Mouse (Mus musculus): ENCODE measurements around the gene Chn1. TPM values are rescaled to one million over a fixed set of nuclear protein-coding genes. Genes with fewer than 3 reads are reported as not detected.
A peak's percentile ranks its signal among the peaks of the same experiment; 100 is the strongest.

Chn1 gene
- polyA plus RNA-seq, 1 experiment = 17.9 TPM

- Histone ChIP-seq H3K27ac (ENCODE audit: insufficient read depth, low read length) (no peak overlapping the region), H3K4me3 (ENCODE audit: insufficient read depth, low read length) (no peak overlapping the region), H3K4me1 (ENCODE audit: control insufficient read depth, insufficient read depth, low read length) (peaks cover 16% of the 10 kb centered on the region)
- TF ChIP-seq POLR2A (IDR thresholded peaks at IDR 0.05; ENCODE audit: low read depth, low read length) (no peak), CTCF (IDR thresholded peaks at IDR 0.05; ENCODE audit: borderline replicate concordance, insufficient read depth, low read length) (no peak)
Observed at GRCm38 (mm10) chr2:73587109-73587506, 188.0 kb downstream of the Chn1 start.

- Histone ChIP-seq H3K27ac (ENCODE audit: insufficient read depth, low read length) (no peak overlapping the region), H3K4me1 (ENCODE audit: control insufficient read depth, insufficient read depth, low read length) (peaks cover 11% of the 10 kb centered on the region; the same call in 1 of the 2 replicates), H3K4me3 (ENCODE audit: insufficient read depth, low read length) (no peak overlapping the region)
- TF ChIP-seq CTCF (IDR thresholded peaks at IDR 0.05; ENCODE audit: borderline replicate concordance, insufficient read depth, low read length) = no peak
- no peak for TF ChIP-seq POLR2A (IDR thresholded peaks at IDR 0.05; ENCODE audit: low read depth, low read length)
Observed at GRCm38 (mm10) chr2:73586392-73587108, 188.6 kb downstream of the Chn1 start.

- peak overlapping the region; percentile 45 for H3K4me3 ChIP-seq (ENCODE audit: insufficient read depth, low read length)
- peak overlapping the region; percentile 88 for H3K27ac ChIP-seq (ENCODE audit: insufficient read depth, low read length)
- peak; percentile 55 for TF ChIP-seq POLR2A (IDR thresholded peaks at IDR 0.05; ENCODE audit: low read depth, low read length)
- no peak for TF ChIP-seq CTCF (IDR thresholded peaks at IDR 0.05; ENCODE audit: borderline replicate concordance, insufficient read depth, low read length)
- peaks cover 16% of the 10 kb centered on the region; the same call in 1 of the 2 replicates for H3K4me1 ChIP-seq (ENCODE audit: control insufficient read depth, insufficient read depth, low read length)
Observed at GRCm38 (mm10) chr2:73585347-73585831, 189.8 kb downstream of the Chn1 start.

DNA sequence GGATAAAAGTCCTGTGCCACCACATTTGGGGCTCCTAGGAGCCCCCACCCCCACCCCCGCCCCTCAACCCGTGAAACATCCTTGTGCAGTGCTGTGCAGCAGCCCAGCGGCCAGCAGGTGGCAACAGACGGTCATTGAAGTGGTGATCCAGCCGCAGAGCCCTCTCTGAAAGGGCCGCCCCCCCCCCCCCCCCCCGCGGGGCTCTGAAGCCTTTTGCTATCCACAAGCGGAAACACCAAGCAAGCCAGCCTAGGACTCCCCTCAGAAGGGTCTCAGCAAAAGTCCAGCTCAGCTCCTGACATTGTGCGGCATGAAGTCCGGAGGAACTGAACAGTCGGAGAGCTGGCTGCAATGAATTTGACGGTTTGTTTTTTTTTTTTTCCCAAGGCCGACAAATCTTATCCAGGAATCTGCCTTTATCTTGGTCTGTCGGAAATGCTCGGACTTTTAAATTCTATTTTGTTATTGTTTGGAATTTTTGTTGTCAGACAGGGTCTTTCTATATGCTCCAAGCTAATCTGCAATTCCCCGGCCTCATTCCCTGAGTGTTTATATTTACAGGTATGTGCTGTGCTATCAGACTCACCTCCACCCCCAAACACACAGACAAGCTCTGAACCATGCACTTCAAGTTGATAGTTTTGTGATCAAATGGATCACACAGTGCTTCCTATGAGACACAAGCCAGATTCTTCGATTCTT, 190.3 kb downstream of the Chn1 start:
- TF ChIP-seq CTCF (IDR thresholded peaks at IDR 0.05; ENCODE audit: borderline replicate concordance, insufficient read depth, low read length) (peak; percentile 84), POLR2A (IDR thresholded peaks at IDR 0.05; ENCODE audit: low read depth, low read length) (0 out of 2 replicates have a peak, but pooled peaks have one; percentile 36)
- peaks cover 14% of the 10 kb centered on the region; the same call in 1 of the 2 replicates for H3K4me1 ChIP-seq (ENCODE audit: control insufficient read depth, insufficient read depth, low read length)
- peak overlapping the region; percentile 88 for H3K27ac ChIP-seq (ENCODE audit: insufficient read depth, low read length)
- peak overlapping the region; percentile 45 for H3K4me3 ChIP-seq (ENCODE audit: insufficient read depth, low read length)

- Histone ChIP-seq H3K4me3 (ENCODE audit: insufficient read depth, low read length) (no peak overlapping the region), H3K27ac (ENCODE audit: insufficient read depth, low read length) (no peak overlapping the region)
- TF ChIP-seq POLR2A (IDR thresholded peaks at IDR 0.05; ENCODE audit: low read depth, low read length) (no peak), CTCF (IDR thresholded peaks at IDR 0.05; ENCODE audit: borderline replicate concordance, insufficient read depth, low read length) (no peak)
Observed at GRCm38 (mm10) chr2:73580720-73581119, 194.4 kb downstream of the Chn1 start.

GRCm38 (mm10) chr2:73580166-73580565, 195.0 kb downstream of the Chn1 start, which contains the start of gene Chrna1:
Chrna1 (minus strand) TSS chr2:73580338.
- no peak within 1 kb of the TSS for H3K4me3 ChIP-seq (ENCODE audit: insufficient read depth, low read length)
- no peak for TF ChIP-seq POLR2A (IDR thresholded peaks at IDR 0.05; ENCODE audit: low read depth, low read length)
- peaks cover 5% of the 10 kb centered on the region; the same call in 1 of the 2 replicates for H3K4me1 ChIP-seq (ENCODE audit: control insufficient read depth, insufficient read depth, low read length)
- no peak within 1 kb of the TSS for H3K27ac ChIP-seq (ENCODE audit: insufficient read depth, low read length)

More at GRCm38 (mm10) chr2:73580720-73581119, 194.4 kb downstream of the Chn1 start:
- H3K4me1 ChIP-seq (ENCODE audit: control insufficient read depth, insufficient read depth, low read length) = peaks cover 5% of the 10 kb centered on the region; the same call in 1 of the 2 replicates

DNA sequence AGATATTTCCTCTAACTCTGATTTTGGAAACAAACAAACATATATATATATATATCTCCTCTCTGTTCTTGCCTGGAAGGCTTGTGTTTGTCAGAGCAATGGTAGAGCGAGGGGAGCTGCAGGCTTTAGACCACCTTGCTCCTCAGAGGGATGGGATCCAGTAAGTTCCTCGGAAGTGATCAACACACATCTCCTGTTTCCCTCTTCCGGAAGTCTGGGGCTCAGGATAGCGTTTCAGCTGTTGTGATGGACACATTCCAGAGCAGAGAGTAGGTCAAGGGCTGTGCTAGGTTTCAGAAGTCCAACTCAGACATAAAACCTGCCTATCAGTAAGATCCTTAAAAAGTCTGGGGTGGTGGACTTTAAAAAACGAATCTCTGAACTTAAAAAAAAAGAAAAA, 196.0 kb downstream of the Chn1 start:
- H3K4me3 ChIP-seq (ENCODE audit: insufficient read depth, low read length) = no peak overlapping the region
- H3K4me1 ChIP-seq (ENCODE audit: control insufficient read depth, insufficient read depth, low read length) = peaks cover 11% of the 10 kb centered on the region; the same call in 1 of the 2 replicates
- no peak overlapping the region for H3K27ac ChIP-seq (ENCODE audit: insufficient read depth, low read length)
- TF ChIP-seq CTCF (IDR thresholded peaks at IDR 0.05; ENCODE audit: borderline replicate concordance, insufficient read depth, low read length) (no peak), POLR2A (IDR thresholded peaks at IDR 0.05; ENCODE audit: low read depth, low read length) (no peak)

DNA sequence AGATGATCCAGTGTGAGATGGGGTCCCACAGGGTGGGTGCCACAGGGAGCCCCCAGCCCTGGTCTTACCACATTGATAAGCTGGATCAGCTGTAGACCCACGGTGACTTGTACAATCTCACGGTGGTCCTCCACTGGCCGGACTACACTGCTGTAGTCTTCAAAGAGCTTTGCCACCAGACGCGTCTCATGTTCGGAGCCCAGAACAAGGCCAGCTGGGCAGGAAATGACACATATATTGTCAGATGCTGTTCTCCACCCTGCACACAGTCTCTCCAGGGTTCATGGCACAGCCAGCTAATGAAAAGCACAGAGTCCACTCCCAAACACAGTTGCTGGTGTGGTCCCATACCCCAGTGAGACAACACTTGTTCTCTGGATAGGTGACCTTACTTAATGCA, 200.7 kb downstream of the Chn1 start:
- H3K4me1 ChIP-seq (ENCODE audit: control insufficient read depth, insufficient read depth, low read length) = peaks cover 5% of the 10 kb centered on the region; the same call in 1 of the 2 replicates
- H3K4me3 ChIP-seq (ENCODE audit: insufficient read depth, low read length) = no peak overlapping the region
- TF ChIP-seq POLR2A (IDR thresholded peaks at IDR 0.05; ENCODE audit: low read depth, low read length) = no peak
- no peak for TF ChIP-seq CTCF (IDR thresholded peaks at IDR 0.05; ENCODE audit: borderline replicate concordance, insufficient read depth, low read length)
- no peak overlapping the region for H3K27ac ChIP-seq (ENCODE audit: insufficient read depth, low read length)

- no peak overlapping the region for H3K4me3 ChIP-seq (ENCODE audit: insufficient read depth, low read length)
- no peak overlapping the region for H3K27ac ChIP-seq (ENCODE audit: insufficient read depth, low read length)
- TF ChIP-seq CTCF (IDR thresholded peaks at IDR 0.05; ENCODE audit: borderline replicate concordance, insufficient read depth, low read length) (no peak), POLR2A (IDR thresholded peaks at IDR 0.05; ENCODE audit: low read depth, low read length) (no peak)
- H3K4me1 ChIP-seq (ENCODE audit: control insufficient read depth, insufficient read depth, low read length) = peaks cover 5% of the 10 kb centered on the region; the same call in 1 of the 2 replicates
Observed at GRCm38 (mm10) chr2:73573556-73573955, 201.6 kb downstream of the Chn1 start.
